Mouse (Mus musculus) embryonic facial prominence, embryonic 15.5 days (tissue): ENCODE results near the gene Pakap. TPM values are rescaled to one million over a fixed set of nuclear protein-coding genes. Genes with fewer than 3 reads are reported as not detected.

ENCODE experiments used
- ATAC-seq: fragments of 200-750 bp; cut with Nextera tagmentation; 2 replicates; pipeline ENCODE4 v1.8.0; 2017; ENCODE audit warnings: low read depth, moderate TSS enrichment; ENCODE audit not compliant: insufficient number of reproducible peaks, low FRiP score, low TSS enrichment
- H3K27ac ChIP-seq: fragments of 300-500 bp; sonication (generic); replicated peaks from 2 replicates; pipeline ENCODE4 v1.5.1; 2015; ENCODE audit warnings: mild to moderate bottlenecking, inconsistent platforms
- H3K27me3 ChIP-seq: fragments of 300-500 bp; sonication (generic); 2 replicates; pipeline ENCODE4 v1.6.1; 2015; ENCODE audit warnings: inconsistent platforms
- H3K36me3 ChIP-seq: fragments of 300-500 bp; sonication (generic); 2 replicates; pipeline ENCODE4 v1.6.1; 2015; ENCODE audit warnings: mild to moderate bottlenecking, inconsistent platforms
- H3K4me1 ChIP-seq: fragments of 300-500 bp; sonication (generic); 2 replicates; pipeline ENCODE4 v1.6.1; 2015; ENCODE audit warnings: inconsistent platforms
- H3K4me2 ChIP-seq: fragments of 300-500 bp; sonication (generic); replicated peaks from 2 replicates; pipeline ENCODE4 v1.6.1; 2015; ENCODE audit warnings: mild to moderate bottlenecking, inconsistent platforms
- H3K4me3 ChIP-seq: fragments of 300-500 bp; sonication (generic); replicated peaks from 2 replicates; pipeline ENCODE4 v1.5.1; 2015; ENCODE audit warnings: mild to moderate bottlenecking, inconsistent platforms
- H3K9ac ChIP-seq: fragments of 300-500 bp; sonication (generic); 2 replicates; pipeline ENCODE4 v1.6.1; 2015; ENCODE audit warnings: inconsistent platforms
- H3K9me3 ChIP-seq: fragments of 300-500 bp; sonication (generic); replicated peaks from 2 replicates; pipeline ENCODE4 v1.6.1; 2016; ENCODE audit warnings: inconsistent platforms
- WGBS: fragments of 180-500 bp; shearing (Covaris S2); methylation state at CpG from one replicate; pipeline ENCODE4 v1.1.7; 2015; 5-methylcytosine and 5-hydroxymethylcytosine counted together
- polyA plus RNA-seq: library from polyadenylated mRNA; unstranded; fragments of >200 nt; fragmentation: Nextera tagmentation; extraction: Ambion mirVana; gene quantifications from 2 replicates; pipeline ENCODE4 v1.2.1, GENCODE M21; 2015

The Pakap gene
- polyA plus RNA-seq, 1 experiment from 2014 or later: 27.6 TPM

GRCm38 (mm10) chr4:57809449-57809848 lies 241.5 kb downstream of the Pakap start:
- 79% methylated on average over 4 of the region's 4 CpGs for WGBS
- no peak overlapping the region for H3K4me3 ChIP-seq
- no peaks in the 10 kb centered on the region for H3K27me3 ChIP-seq
- no peaks in the 10 kb centered on the region for H3K9me3 ChIP-seq
- H3K4me2 ChIP-seq: no peak overlapping the region
- H3K36me3 ChIP-seq: no peaks in the 10 kb centered on the region
- no peak overlapping the region for H3K27ac ChIP-seq
- no peak for ATAC-seq
- no peak overlapping the region for H3K9ac ChIP-seq
- H3K4me1 ChIP-seq: no peaks in the 10 kb centered on the region

- H3K36me3 ChIP-seq: no peaks in the 10 kb centered on the region
- no peaks in the 10 kb centered on the region for H3K9me3 ChIP-seq
- H3K4me2 ChIP-seq: no peak overlapping the region
- no peaks in the 10 kb centered on the region for H3K27me3 ChIP-seq
- H3K4me1 ChIP-seq: no peaks in the 10 kb centered on the region
- no peak overlapping the region for H3K9ac ChIP-seq
- H3K4me3 ChIP-seq: no peak overlapping the region
- no peak overlapping the region for H3K27ac ChIP-seq
- ATAC-seq: 0 out of 2 replicates have a peak, but pooled peaks have one; percentile 35
- 86% methylated on average over 1 of the region's 1 CpGs for WGBS
Measured at GRCm38 (mm10) chr4:57812075-57812474, 244.1 kb downstream of the Pakap start.

- Histone ChIP-seq H3K9ac (no peak overlapping the region), H3K4me3 (no peak overlapping the region), H3K9me3 (no peaks in the 10 kb centered on the region), H3K4me2 (no peak overlapping the region), H3K4me1 (no peaks in the 10 kb centered on the region), H3K36me3 (peaks cover 4% of the 10 kb centered on the region; the same call in 1 of the 2 replicates), H3K27ac (peak overlapping the region; percentile 60), H3K27me3 (no peaks in the 10 kb centered on the region)
- ATAC-seq: peak; percentile 52; the same call in 1 of the 2 replicates
- 22% methylated on average over 7 of the region's 7 CpGs for WGBS
Measured at GRCm38 (mm10) chr4:57812916-57813575, 245.1 kb downstream of the Pakap start.

GRCm38 (mm10) chr4:57813576-57813945 lies 245.6 kb downstream of the Pakap start:
- ATAC-seq: no peak
- no peaks in the 10 kb centered on the region for H3K27me3 ChIP-seq
- WGBS: 86% methylated on average over 4 of the region's 4 CpGs
- no peak overlapping the region for H3K4me3 ChIP-seq
- H3K27ac ChIP-seq: peak overlapping the region; percentile 60; the same call in 1 of the 2 replicates
- H3K4me1 ChIP-seq: no peaks in the 10 kb centered on the region
- H3K9me3 ChIP-seq: no peaks in the 10 kb centered on the region
- H3K36me3 ChIP-seq: peaks cover 4% of the 10 kb centered on the region; the same call in 1 of the 2 replicates
- no peak overlapping the region for H3K4me2 ChIP-seq
- no peak overlapping the region for H3K9ac ChIP-seq

GRCm38 (mm10) chr4:57815355-57815754 lies 247.4 kb downstream of the Pakap start:
- ATAC-seq: no peak
- peaks cover 4% of the 10 kb centered on the region; the same call in 1 of the 2 replicates for H3K36me3 ChIP-seq
- H3K4me3 ChIP-seq: no peak overlapping the region
- H3K4me2 ChIP-seq: no peak overlapping the region
- no peak overlapping the region for H3K9ac ChIP-seq
- no peak overlapping the region for H3K27ac ChIP-seq
- no peaks in the 10 kb centered on the region for H3K9me3 ChIP-seq
- 70% methylated on average over 2 of the region's 2 CpGs for WGBS
- no peaks in the 10 kb centered on the region for H3K27me3 ChIP-seq
- no peaks in the 10 kb centered on the region for H3K4me1 ChIP-seq

GRCm38 (mm10) chr4:57816146-57816545 lies 248.2 kb downstream of the Pakap start:
- H3K9me3 ChIP-seq: no peaks in the 10 kb centered on the region
- no peak overlapping the region for H3K4me2 ChIP-seq
- no peak for ATAC-seq
- H3K4me3 ChIP-seq: no peak overlapping the region
- no peaks in the 10 kb centered on the region for H3K4me1 ChIP-seq
- peaks cover 4% of the 10 kb centered on the region; the same call in 1 of the 2 replicates for H3K36me3 ChIP-seq
- H3K27ac ChIP-seq: no peak overlapping the region
- WGBS: 90% methylated on average over 8 of the region's 8 CpGs
- no peaks in the 10 kb centered on the region for H3K27me3 ChIP-seq
- no peak overlapping the region for H3K9ac ChIP-seq

- H3K9ac ChIP-seq: no peak overlapping the region
- no peak overlapping the region for H3K4me2 ChIP-seq
- H3K27me3 ChIP-seq: no peaks in the 10 kb centered on the region
- peaks cover 21% of the 10 kb centered on the region for H3K4me1 ChIP-seq
- no peaks in the 10 kb centered on the region for H3K9me3 ChIP-seq
- H3K36me3 ChIP-seq: peaks cover 4% of the 10 kb centered on the region; the same call in 1 of the 2 replicates
- WGBS: 85% methylated on average over 24 of the region's 24 CpGs
- peak; percentile 11; the same call in 1 of the 2 replicates for ATAC-seq
- no peak overlapping the region for H3K27ac ChIP-seq
- H3K4me3 ChIP-seq: no peak overlapping the region
Measured at GRCm38 (mm10) chr4:57820839-57821374, 252.9 kb downstream of the Pakap start.

- H3K9me3 ChIP-seq: no peaks in the 10 kb centered on the region
- ATAC-seq: peak; percentile 47
- peak overlapping the region; percentile 52 for H3K27ac ChIP-seq
- H3K4me1 ChIP-seq: peaks cover 21% of the 10 kb centered on the region
- no peak overlapping the region for H3K4me3 ChIP-seq
- no peaks in the 10 kb centered on the region for H3K27me3 ChIP-seq
- peaks cover 4% of the 10 kb centered on the region; the same call in 1 of the 2 replicates for H3K36me3 ChIP-seq
- H3K9ac ChIP-seq: no peak overlapping the region
- H3K4me2 ChIP-seq: peak overlapping the region; percentile 28
- 13% methylated on average over 11 of the region's 11 CpGs for WGBS
Measured at GRCm38 (mm10) chr4:57821556-57822356, 253.8 kb downstream of the Pakap start.

GRCm38 (mm10) chr4:57822641-57823040 lies 254.7 kb downstream of the Pakap start:
- ATAC-seq: no peak
- no peak overlapping the region for H3K4me2 ChIP-seq
- H3K27me3 ChIP-seq: no peaks in the 10 kb centered on the region
- H3K9me3 ChIP-seq: no peaks in the 10 kb centered on the region
- 78% methylated on average over 5 of the region's 5 CpGs for WGBS
- no peak overlapping the region; the same call in 1 of the 2 replicates for H3K27ac ChIP-seq
- H3K4me3 ChIP-seq: no peak overlapping the region
- H3K4me1 ChIP-seq: peaks cover 21% of the 10 kb centered on the region
- no peaks in the 10 kb centered on the region for H3K36me3 ChIP-seq
- H3K9ac ChIP-seq: no peak overlapping the region

- Histone ChIP-seq H3K27me3 (no peaks in the 10 kb centered on the region), H3K9me3 (no peaks in the 10 kb centered on the region)
- WGBS: 30% methylated on average over 8 of the region's 8 CpGs
Measured at GRCm38 (mm10) chr4:57824626-57825240, 256.8 kb downstream of the Pakap start.

GRCm38 (mm10) chr4:57826272-57826671 lies 258.3 kb downstream of the Pakap start:
- Histone ChIP-seq H3K4me1 (peaks cover 27% of the 10 kb centered on the region), H3K36me3 (no peaks in the 10 kb centered on the region), H3K9ac (no peak overlapping the region), H3K27ac (no peak overlapping the region), H3K4me2 (no peak overlapping the region), H3K27me3 (no peaks in the 10 kb centered on the region), H3K9me3 (no peaks in the 10 kb centered on the region), H3K4me3 (no peak overlapping the region)
- WGBS: 84% methylated on average over 7 of the region's 7 CpGs
- ATAC-seq: no peak

More at GRCm38 (mm10) chr4:57824626-57825240, 256.8 kb downstream of the Pakap start:
- no peak overlapping the region for H3K4me2 ChIP-seq
- peaks cover 27% of the 10 kb centered on the region for H3K4me1 ChIP-seq
- H3K27ac ChIP-seq: 0 out of 2 replicates have a peak overlapping the region, but pooled peaks have one; percentile 19
- no peak overlapping the region for H3K9ac ChIP-seq
- H3K4me3 ChIP-seq: no peak overlapping the region
- no peak for ATAC-seq
- H3K36me3 ChIP-seq: no peaks in the 10 kb centered on the region
